Mouse (Mus musculus) spleen, postnatal 10 days (tissue): ENCODE results near the gene Ankmy2.
A peak's percentile ranks its signal among the peaks of the same experiment; 100 is the strongest.

Experiments used
- DNase-seq, 2 experiments: peaks; one replicate each; pipeline ENCODE4 v3.0.0; 2021 to 2022; ENCODE audit warnings: low spot score in 2 of 2

The Ankmy2 gene

GRCm38 (mm10) chr12:36156637-36157303, at the start of gene Ankmy2:
Gene Ankmy2, plus strand, starts transcription at chr12:36157114.
- DNase-seq: peak; percentile 85 to 93

- no peak for DNase-seq
These were observed 48.5 kb upstream of the Ankmy2 start for GRCm38 (mm10) chr12:36108442-36108841.

GRCm38 (mm10) chr12:36110457-36110856, 46.5 kb upstream of the Ankmy2 start:
- no peak for DNase-seq

GRCm38 (mm10) chr12:36111110-36111509, 45.8 kb upstream of the Ankmy2 start:
- no peak for DNase-seq

DNA sequence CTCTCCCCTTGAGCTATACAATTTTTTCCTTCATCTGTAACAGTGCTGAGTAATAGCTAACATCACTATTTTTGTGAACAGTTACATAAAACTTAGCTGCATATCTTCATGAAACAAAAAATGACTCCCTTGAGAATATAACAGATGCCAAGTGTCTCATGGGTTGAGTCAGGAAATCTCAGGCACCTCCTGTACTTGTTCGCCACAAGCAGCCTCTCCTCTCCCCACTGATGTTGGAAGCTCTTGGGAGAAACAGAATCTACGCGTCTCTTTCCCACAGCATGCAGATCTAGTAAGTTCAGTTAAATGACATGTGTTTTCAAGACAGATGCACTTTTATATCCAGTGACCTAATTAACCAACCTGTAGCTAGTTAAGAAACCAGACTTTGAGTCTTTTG, 44.8 kb upstream of the Ankmy2 start:
- no peak for DNase-seq

DNA sequence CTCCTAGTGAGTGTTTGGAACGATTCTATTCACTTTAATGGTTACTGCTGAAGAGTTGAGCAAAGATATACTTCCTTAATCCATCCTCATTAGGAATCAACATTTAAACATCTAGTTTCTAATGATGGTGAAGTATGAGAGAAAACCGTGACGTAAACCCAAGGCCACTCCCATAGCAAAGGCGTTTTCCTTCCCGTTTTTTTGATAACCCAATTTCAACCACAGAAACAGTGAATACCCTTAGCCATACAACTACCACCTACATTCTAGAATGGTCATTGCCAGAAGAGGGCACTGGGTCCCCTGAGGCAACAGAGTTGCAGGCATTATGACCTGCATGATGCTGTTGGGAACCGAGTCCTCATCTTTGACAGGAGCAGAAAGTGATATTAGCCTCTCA, 39.8 kb upstream of the Ankmy2 start:
- DNase-seq: no peak

DNA sequence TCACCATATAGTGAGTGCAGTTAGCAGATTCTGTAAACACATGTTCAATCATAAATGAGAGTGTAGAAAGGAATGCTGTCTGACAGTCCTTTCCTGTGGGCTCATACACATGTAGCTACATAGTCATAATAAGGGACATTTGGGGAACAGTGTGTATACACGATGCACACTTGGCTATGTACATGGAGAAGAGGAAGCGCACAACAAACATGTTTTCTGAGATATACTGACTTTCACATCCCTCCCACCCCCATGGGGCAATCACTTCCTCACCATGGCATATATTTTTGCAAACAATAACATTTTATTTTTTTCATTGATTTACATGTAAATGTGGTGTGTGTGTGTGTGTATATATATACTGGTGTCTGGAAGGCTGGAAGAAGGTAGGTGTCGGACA, 37.7 kb upstream of the Ankmy2 start:
- no peak for DNase-seq

DNA sequence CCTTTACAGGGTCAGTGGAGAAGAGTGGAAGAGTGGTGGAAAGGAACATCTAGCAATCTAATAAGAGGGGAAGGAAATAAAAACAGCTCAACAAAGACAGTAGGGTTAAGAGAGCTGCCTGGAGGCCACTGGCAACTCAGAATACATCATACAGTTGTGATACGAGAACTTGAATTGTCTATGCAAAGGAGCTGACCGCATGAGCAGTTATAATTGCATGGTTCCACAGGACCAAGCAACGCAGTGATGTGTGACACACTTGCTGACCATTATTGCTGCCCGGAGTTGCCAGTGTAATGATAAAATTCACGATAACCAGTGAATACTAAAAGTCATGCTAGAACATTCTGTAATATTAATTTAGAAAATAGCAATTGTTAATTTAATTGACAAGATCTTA, 30.9 kb upstream of the Ankmy2 start:
- no peak for DNase-seq

GRCm38 (mm10) chr12:36129826-36130225, 27.1 kb upstream of the Ankmy2 start:
- DNase-seq: no peak

DNA sequence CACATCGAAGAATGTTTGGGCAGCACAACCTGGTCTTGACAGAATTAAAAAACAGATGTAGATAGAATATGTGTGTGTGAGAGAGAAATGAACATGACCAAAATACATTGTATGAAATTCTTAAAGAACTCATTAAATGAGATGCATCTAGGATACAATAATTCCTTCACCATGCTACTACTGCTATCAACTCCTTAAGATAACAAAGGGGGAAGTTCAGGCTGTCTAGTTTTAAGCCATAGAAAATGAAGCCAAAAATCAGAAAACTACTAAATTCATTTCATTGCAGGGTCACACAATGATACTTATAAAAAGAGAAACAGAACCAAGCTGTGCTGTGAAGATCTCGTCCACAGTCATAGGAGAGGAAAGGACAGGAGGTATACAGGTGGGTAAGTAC, 24.7 kb upstream of the Ankmy2 start:
- DNase-seq: no peak

GRCm38 (mm10) chr12:36132668-36133067, 24.2 kb upstream of the Ankmy2 start:
- DNase-seq: no peak

GRCm38 (mm10) chr12:36133547-36133946, 23.4 kb upstream of the Ankmy2 start:
- no peak for DNase-seq

GRCm38 (mm10) chr12:36134111-36134510, 22.8 kb upstream of the Ankmy2 start:
- no peak for DNase-seq

- no peak for DNase-seq
These were observed 21.5 kb upstream of the Ankmy2 start for GRCm38 (mm10) chr12:36135409-36135808.

DNA sequence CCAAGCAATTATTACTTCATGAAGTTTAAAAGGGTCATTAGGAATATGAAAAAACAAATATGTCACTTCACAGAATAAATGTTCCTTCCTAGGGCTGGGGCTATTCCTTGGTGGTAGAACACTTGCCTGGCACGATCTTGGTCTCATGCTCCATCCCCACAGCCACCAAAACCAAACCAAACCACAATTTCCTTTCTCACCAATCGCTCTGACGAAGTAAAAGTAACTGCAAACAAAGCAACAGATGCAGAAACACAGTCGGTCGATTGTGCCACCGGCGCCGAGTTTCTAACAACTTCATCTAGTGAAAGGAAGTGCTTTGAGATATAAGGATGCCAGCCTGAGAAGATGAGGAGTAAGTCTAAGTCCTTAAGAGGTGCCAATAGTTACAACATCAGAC, 20.6 kb upstream of the Ankmy2 start:
- no peak for DNase-seq

DNA sequence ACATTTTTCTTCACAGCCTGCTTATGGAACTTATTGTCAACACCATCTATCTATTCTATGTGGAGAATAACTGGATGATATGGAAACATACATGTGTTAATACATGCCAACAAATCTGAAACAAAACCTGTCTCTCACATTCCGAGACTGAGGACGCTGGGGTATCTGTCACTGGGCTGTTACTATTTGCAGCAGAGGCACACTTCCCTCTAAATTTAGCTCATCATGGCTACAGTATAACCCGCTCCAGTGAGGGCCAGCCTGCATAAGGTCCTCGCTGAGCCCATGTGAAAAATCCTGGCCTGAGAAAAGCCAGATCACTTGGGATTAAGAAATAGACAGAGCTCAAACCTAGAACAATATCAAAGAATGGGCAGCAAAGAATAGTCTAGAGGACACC, 19.7 kb upstream of the Ankmy2 start:
- no peak for DNase-seq

GRCm38 (mm10) chr12:36140401-36140800, 16.5 kb upstream of the Ankmy2 start:
- no peak for DNase-seq

DNA sequence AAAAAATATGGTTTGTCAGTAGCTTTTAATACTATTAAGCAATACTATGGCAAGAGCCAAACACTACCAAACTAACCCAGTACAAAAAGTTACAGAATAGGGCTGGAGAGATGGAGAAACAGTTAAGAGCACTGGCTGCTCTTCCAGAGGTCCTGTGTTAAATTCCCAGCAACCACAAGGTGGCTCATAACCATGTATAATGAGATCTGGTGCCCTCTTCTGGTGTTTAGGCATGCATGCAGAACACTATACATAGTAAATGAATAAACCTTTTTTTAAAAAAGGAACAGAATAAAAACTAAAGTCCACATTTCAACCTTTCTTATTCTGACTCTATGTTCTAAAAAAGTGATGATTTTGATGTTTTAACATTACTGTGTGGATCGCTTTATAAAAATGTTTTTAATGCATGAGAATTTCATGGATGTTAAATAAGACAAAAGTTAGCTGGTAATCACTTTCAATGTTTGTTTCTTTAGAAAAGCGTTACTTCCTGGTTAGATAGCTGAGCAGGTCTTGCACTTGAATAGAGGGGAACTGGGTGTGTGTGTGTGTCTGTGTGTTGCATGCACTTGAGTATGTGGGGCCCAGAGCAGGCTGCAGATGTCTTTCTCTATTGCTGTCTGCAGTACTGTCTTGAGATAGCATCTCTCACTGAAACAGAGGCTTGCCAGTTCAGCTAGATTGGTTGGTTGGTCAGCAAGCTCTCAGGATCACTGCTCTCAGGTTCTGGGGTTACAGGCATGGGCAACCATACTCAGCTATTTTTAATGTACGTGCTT, 10.5 kb upstream of the Ankmy2 start:
- DNase-seq: no peak

DNA sequence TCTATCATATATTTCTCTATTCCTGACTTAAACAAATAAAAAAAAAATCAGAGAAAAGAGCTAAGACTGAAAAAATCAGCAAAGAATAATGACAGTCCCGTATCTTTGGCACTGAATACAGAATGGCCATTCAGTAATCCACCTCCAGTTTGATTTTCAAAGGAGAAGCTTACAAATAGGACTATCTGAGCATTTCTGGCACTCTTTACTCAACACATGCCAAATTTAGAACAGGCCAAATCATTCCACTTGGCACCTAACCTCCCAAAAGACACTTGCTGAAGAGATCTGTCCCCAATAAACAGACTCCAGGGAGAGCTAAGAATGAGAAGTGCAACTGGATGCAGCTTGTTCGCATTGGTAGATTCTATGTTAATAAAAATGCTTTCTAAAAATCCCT, 6.6 kb upstream of the Ankmy2 start:
- no peak for DNase-seq

DNA sequence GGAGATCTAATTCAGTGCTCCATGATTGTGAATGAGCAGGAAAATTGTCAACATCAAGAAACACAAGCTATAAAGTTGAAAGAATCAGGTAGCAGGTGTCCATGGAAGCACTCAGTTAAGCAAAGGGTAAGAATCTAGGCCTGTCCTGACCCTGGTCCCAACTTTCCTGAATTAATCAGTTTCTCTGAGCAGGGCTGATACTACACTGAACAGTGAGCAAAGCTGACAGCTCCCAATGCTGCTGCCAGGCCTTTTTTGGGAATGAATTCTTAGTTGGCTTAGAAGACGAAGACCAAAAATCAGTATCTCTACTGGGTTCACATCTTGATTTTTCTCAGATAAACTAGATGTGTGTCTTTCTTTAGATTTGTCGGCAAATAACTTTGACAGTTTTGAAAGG, 6.2 kb upstream of the Ankmy2 start:
- no peak for DNase-seq

DNA sequence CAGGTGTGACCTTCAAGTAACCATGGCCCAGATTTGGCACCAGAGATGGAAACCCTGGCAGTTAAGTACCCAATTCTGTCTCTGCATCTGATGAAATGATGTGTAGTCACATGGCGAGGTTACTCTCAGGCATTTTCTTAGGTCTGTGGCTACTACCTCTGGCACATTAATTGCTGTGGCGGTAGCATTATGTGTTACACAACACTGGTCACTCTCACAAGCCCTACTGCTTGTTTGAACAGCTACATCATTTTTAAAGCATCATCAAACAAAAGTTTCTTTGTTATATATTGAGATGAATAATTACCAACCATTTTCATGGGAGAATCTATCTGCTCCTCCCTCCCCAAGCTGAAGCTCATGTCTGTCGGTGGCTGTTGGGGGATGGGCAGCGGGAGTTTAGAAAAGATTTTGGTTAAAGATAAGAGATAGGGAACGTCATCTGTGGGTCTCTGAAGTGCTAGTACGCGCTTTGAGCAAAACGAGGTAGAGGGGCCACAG, 1.7 kb upstream of the Ankmy2 start:
- peak; percentile 9 to 43 for DNase-seq

DNA sequence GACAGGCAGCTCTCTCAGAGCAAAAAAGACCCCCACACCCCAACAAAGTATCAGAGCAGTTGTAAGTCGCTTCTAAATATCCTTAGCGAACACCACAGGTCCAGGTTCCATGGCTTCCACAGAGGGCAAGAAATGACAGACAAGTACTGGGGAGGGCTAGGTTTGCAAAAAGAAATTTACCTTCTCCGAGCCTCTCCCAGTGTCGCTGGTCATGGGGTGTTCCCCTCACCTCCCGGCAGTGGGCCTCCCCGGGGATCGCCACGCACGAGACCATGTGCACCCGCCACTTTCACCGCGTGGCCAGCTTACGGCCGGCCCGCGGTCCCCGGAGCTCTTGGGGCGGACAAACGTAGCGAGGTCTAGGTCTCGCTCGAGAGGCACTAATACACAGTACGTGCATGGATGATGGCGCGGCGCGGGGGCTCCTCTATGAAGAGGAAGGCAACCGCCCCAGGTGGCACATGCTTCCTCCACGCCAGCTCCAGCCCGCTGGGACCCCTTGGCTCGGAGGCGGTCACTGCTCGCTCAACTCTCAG, 745 bp upstream of the Ankmy2 start:
- DNase-seq: no peak

DNA sequence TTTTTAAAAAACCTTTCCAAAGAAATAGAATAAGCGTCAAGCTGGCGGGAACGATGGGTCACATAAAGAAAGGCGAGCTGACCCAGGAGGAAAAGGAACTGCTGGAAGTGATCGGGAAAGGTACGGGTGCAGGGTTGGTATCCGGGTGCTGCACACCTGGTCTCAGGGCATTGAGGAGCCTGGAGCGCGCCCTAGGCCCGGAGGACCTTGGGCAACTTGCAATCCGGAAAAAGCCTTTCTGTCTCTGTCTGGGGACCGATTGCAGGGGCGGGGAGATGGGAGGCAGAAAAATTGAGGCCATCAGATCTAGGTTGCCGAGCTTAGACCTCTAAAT, 357 bp downstream of the Ankmy2 start:
- DNase-seq: peak in 1 of 2 experiments; percentile 73
